Mouse (Mus musculus) embryonic fibroblast, embryonic 13.5 days (primary cell): ENCODE measurements around the gene Filip1. TPM values are rescaled to one million over a fixed set of nuclear protein-coding genes. Genes with fewer than 3 reads are reported as not detected.

Experiments used
- H3K27ac ChIP-seq: 2 replicates; pipeline ENCODE4 v1.5.1; 2012; ENCODE audit warnings: low read length, control low read depth, inconsistent platforms; ENCODE audit not compliant: insufficient read depth
- H3K4me1 ChIP-seq: 2 replicates; pipeline ENCODE4 v1.6.1; 2011; ENCODE audit warnings: low read length; ENCODE audit not compliant: control insufficient read depth, insufficient read depth
- H3K4me3 ChIP-seq: 2 replicates; pipeline ENCODE4 v1.5.1; 2011; ENCODE audit warnings: mild to moderate bottlenecking, control low read depth, low read length; ENCODE audit not compliant: insufficient read depth
- CTCF ChIP-seq: IDR thresholded peaks from 2 replicates; pipeline ENCODE4 v1.5.1; 2011; ENCODE audit warnings: mild to moderate bottlenecking, control low read depth, low read length, moderate library complexity, borderline replicate concordance; ENCODE audit not compliant: insufficient read depth
- POLR2A ChIP-seq: IDR thresholded peaks from 2 replicates; pipeline ENCODE4 v1.6.1; 2011; ENCODE audit warnings: low read depth, mild to moderate bottlenecking, control low read depth, low read length, moderate library complexity
- polyA plus RNA-seq: library from polyadenylated mRNA; stranded (reverse); fragments of >200 nt; gene quantifications from 2 replicates; pipeline ENCODE4 v1.2.4, GENCODE M21; 2011; ENCODE audit warnings: low read depth; ENCODE audit not compliant: missing spikeins, insufficient read length

Filip1 gene
- polyA plus RNA-seq, 1 experiment = 0.23 TPM

DNA sequence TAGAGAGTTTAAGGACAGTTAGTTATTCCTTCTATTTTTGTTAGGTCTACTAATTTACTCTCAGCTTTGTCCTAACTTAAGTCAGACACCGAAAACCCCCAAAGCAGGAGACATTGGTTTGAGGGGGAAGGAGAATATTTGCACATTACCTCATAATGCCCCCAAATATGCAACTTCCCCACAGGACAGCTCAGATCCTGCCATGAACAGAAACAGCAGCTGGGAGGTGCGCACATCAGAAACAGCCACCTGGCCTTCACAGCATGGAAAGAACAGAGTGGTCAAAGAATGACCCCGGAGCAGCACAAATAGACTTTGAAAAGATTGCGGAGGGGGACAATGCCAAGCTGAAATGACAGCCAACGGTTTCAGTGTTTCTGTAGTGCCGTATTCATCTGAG, 75.1 kb downstream of the Filip1 start:
- H3K27ac ChIP-seq = no peak overlapping the region
- H3K4me1 ChIP-seq = no peaks in the 10 kb centered on the region
- no peak overlapping the region for H3K4me3 ChIP-seq
- TF ChIP-seq POLR2A (no peak), CTCF (no peak)

DNA sequence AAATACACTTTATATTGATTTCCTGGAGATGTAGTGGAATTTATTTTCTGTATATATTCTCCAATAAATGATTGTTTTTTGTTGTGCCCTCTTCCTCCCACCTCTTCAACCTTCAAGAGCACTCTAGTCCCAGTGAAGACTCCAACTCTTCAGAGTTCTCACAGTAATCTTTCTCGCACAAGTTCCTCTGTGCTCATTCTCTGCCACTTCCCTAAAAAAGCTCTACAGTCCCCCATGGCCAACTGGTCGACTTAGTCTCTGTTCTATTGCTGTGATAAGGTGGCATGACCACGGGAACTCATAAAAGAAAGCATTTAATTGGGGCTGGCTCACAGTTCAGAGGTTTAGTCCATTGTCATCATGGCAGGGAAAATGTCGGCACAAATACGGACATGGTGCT, 80.1 kb downstream of the Filip1 start:
- no peak overlapping the region for H3K4me3 ChIP-seq
- no peak for TF ChIP-seq POLR2A
- TF ChIP-seq CTCF = no peak
- H3K27ac ChIP-seq = no peak overlapping the region
- no peaks in the 10 kb centered on the region for H3K4me1 ChIP-seq

DNA sequence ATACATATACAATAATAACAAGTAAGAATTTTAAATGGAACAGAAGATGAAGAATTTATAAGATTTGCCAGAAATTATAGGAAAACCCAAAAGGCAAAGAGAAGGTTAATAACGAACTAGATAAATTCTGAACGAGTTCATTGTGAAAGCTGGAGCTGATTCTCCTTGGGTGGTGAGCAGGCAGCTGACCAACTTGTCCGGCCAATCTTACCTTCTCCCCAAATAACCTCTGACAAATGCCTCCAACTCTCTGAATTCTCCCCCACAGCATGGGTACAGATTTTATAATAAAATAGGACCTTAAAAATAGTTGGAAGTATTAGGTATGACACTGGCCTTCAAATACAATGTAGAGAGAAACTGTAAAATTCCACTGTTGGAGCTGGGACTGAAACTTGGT, 84.6 kb downstream of the Filip1 start:
- H3K4me3 ChIP-seq = no peak overlapping the region
- TF ChIP-seq CTCF (no peak), POLR2A (no peak)
- no peak overlapping the region for H3K27ac ChIP-seq
- H3K4me1 ChIP-seq = peaks cover 13% of the 10 kb centered on the region

DNA sequence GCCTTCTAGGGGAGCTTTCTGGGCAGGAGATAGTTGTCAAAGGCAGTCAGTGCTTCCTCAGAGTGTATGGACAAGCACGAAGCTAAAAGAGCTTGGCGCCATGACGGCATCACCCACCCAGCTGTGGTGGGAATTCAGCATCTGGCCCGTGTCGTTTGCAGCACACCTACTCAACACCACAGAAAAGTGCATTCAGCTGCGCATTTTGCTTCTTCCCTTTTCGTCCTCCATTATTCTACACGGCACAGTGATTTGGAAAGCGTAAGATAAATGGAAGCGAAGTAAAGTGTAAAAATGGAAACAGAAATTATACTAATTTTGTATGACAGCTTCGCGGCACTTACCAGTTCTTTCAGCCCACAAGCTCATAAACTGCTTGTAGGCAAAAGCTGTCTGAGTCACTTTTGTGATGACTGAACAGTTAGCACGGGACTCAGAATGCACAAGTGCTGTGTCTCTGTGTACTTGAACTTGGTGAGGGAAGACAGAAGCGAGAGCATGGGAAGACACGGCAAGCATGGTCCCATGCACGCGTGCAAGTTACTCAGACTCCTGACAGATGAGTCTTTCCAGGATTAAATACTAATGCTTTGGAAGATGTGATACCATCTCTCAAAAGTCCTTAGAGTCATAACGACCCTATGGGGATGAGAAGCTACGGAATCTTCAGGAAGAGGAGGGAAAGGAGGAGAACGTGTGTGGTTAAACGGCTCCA, 85.3 kb downstream of the Filip1 start:
- peak overlapping the region; percentile 36 for H3K27ac ChIP-seq
- no peak overlapping the region for H3K4me3 ChIP-seq
- TF ChIP-seq POLR2A (no peak), CTCF (no peak)
- peaks cover 13% of the 10 kb centered on the region for H3K4me1 ChIP-seq

DNA sequence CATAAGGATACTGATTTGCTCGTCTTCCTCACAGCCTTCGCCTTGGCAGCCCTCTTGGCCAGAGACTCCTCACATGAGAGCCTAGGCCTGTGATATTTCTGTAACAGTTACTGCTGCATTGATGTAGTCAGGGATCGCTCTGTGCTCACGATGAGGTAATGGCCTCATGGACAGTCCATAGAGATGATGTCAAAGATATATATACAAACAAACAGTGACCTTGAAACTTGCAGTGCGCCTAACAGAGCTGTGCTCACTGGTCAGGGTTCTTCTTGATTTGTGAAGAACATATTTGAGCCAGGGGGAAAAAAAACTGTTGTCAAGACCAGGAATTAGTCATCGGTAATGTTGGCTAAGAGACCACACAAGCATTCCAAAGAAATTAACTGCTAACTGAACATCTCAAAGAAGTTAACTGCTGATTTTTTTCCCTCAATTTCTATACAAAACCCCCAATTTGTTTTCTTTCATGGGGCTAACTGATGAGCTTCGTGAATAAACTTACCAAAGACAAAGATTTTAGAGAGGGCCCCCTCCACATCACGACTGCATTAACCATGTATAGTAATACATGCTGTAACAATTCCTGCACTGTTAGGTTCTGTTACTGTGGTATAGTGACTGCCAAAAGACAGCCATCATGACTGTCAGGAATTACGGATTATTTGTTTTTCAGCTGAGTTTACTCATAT, 86.0 kb downstream of the Filip1 start:
- Histone ChIP-seq H3K4me1 (peaks cover 16% of the 10 kb centered on the region), H3K27ac (peak overlapping the region; percentile 36), H3K4me3 (no peak overlapping the region)
- TF ChIP-seq CTCF (no peak), POLR2A (no peak)

DNA sequence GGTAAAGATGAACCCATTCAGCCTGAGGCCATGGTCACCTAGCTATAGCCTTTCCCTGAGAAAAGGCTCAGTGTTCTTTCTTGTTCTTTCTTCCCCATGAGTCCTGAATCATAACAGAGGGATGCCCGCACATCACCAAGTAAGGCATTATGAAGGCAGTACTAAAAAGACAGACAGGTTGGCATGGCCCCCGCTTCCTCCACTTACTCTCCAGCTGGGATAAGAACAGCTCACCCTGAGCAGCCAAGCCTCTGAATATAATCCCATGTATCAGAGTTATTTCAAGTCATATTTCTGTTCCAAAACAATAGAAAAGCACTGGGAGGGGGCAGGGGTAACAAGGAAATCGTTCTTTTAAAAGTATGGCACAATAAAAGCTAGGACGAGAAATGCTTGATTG, 86.7 kb downstream of the Filip1 start:
- peaks cover 17% of the 10 kb centered on the region for H3K4me1 ChIP-seq

DNA sequence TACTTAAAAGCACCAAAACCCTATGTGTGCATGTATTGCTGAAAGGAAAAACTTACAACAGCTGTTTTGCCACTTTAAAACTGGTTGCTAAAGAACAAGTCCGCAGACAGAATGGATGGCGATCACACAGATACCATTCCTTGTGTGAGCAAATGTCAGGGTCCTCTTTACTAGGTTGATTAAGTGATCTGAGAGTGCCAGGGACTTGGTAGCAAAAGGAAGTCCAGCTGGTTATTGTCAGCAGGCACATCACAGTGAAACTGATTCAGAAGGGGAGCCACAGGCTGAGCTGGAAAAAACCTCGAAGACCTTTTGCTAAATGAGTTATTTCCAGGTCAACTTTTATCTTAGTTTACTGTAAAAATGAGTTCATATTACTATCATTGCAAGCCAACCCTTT, 89.4 kb downstream of the Filip1 start:
- no peak overlapping the region for H3K4me3 ChIP-seq
- H3K4me1 ChIP-seq = peaks cover 20% of the 10 kb centered on the region
- H3K27ac ChIP-seq = no peak overlapping the region
- TF ChIP-seq CTCF = no peak
- no peak for TF ChIP-seq POLR2A

More for the DNA sequence above, 86.7 kb downstream of the Filip1 start:
- Histone ChIP-seq H3K27ac (0 out of 2 replicates have a peak overlapping the region, but pooled peaks have one; percentile 12), H3K4me3 (no peak overlapping the region)
- TF ChIP-seq POLR2A = no peak
- TF ChIP-seq CTCF = no peak

DNA sequence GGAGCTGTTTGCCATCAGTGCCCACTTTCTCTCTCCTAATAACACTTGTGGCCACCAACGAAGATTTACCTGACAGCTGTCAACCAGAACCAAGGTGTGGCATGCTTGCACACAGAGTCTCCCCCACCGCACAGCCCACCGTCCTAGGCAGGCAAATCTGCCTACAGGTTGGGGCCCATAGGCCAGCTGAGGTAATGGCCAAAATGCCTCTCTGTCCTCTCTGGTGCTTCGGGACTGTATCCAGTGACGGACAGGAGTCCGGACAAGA, 90.2 kb downstream of the Filip1 start:
- Histone ChIP-seq H3K4me3 (no peak overlapping the region), H3K4me1 (peaks cover 19% of the 10 kb centered on the region), H3K27ac (no peak overlapping the region)
- no peak for TF ChIP-seq POLR2A
- TF ChIP-seq CTCF = no peak

DNA sequence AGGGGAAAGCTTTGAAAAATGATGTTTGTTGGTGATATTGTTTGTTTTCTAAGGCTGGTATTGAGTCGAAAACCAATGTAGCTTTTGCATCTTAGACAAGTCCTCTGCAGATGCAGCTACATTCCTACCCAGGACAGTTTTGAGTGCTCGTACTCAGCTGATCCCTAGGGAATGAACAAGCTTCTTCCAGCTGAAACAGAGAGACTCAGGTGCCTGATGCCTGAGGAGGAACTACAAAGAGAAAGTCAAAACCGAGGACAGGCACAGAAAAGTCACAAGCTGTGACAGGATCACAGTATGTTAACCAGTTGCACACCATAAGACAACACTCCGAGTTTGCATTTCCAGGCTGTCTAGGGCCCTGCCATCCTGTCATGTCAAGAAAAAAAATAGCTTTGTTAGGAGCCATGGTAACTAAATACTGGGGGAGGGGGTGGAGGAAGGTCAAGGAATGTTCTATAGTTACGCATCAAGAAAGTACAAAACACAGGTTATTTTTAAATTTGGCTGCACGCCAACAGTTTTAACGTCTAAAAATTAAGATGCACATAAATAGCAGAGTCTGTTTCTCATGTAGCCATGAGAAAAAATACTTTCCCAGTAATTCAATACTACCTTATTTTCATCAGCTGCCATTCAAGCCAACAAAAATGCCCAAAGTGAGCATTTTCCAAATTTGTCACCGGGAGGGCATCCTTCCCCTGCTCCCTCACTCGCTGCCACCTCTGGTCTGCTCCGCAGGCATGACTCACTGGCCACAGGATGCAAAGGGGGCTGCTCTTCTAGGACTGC, 90.8 kb downstream of the Filip1 start:
- Histone ChIP-seq H3K4me3 (no peak overlapping the region), H3K4me1 (peaks cover 14% of the 10 kb centered on the region), H3K27ac (no peak overlapping the region)
- no peak for TF ChIP-seq CTCF
- no peak for TF ChIP-seq POLR2A

DNA sequence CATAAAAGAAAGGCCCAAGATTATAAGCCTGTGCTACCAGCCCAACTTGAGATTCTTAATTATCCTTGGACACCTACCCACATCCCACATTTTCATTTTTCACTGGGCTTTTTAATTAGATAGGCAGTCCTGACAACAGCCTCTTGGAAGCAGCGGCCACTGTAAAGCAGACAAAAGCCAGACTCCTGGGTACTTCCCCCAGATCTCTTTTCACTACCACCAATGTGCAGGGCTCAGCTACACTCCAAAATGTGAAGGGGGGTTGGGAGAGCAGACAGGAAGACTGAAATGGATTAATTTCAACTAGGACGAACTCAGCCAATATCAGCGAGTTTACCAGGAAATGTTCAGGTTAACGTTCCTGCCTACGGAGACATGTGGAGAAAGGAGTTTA, 92.1 kb downstream of the Filip1 start:
- Histone ChIP-seq H3K27ac (no peak overlapping the region), H3K4me1 (peaks cover 7% of the 10 kb centered on the region), H3K4me3 (no peak overlapping the region)
- TF ChIP-seq POLR2A (no peak), CTCF (no peak)
